Mouse (Mus musculus) thymus, postnatal 4 days (tissue): ENCODE results near the gene Ace2.

Experiments
- DNase-seq: peaks from one replicate; pipeline ENCODE4 v3.0.0; 2021

Gene Ace2

DNA sequence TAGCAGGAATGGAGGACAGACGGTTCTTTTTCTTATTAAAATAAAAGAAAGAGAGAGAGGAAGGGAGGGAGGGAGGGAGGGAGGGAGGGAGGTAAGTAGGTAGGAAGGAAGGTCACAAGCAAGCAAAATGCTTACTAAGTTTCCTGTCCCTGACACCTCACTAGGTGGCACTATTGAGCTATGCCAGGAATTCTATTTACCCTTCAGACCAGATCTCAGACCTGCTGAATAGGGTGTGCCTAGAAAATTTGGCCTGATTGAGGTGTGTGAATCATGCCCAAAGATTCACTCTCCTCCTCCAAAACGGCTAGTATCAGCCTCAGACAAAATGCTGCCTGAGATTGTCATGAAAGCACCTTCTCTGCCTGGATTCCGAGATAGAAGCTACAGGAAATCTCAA is 44.7 kb downstream of the Ace2 start:
- DNase-seq, result peak; percentile 37

DNA sequence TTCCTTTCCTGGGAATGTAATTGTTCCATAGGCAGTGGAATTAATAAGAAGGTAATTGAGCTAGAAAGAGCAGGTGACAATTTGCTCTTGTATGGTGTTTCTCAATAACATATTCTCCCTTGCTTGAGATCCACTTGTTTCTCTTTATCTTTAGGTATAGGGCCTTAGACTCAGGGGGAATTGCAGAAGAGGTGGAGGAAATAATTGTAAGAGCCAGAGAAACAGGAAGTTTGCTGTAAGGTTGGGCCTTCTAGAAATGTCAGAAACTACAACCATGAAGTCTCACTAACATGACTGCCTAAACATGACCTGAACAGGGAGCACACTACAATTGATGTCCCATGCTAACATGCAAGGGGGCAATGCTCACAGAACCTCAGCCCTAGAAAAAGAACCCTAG is 50.7 kb downstream of the Ace2 start:
- DNase-seq, result no peak

DNA sequence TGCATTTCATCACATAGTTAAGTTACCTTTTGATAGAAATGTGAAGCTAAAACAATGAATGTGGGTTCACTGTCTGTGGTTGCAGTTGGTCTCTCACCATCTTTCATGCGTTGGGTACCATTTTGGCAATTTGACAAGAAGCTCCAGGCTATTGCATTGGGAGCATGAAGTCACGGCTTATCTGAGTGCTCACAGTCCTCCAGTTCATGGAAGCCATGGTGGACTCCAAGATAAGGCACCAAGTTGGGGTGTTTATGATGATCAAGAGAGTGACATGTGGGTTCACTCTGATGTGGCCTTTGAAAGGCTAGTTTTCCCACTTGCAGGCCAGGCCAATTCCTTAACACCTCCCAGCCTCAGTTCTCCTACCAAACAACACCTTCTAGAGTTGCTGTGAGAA is 58.5 kb downstream of the Ace2 start:
- no peak for DNase-seq

- no peak for DNase-seq
These were observed 61.4 kb downstream of the Ace2 start for GRCm38 (mm10) chrX:164200547-164200946.

- DNase-seq, result peak; percentile 52
These were observed 82.9 kb downstream of the Ace2 start for GRCm38 (mm10) chrX:164221989-164222388.

DNA sequence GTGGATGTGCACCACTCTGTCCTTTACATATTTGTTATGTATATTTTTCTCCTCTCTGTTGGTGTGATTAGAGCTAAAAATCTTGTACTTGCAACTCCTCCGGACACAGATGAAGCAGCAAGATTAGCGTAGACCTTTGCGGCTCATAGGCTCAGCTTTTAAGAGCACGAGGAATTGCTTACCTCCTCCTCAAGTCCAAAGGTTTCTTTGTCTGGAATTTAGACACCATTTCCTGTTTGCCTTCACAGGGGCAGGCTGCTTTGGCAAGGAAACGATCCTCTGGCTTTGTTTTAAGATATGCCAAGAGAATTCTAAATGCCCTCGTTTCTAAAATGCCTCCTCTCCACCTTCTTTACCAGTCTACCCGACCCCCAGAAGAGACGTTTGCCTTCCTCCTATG is 94.2 kb downstream of the Ace2 start:
- no peak for DNase-seq
